Mouse (Mus musculus) forebrain, embryonic 16.5 days (tissue): ENCODE data around the gene Il6st. TPM values are rescaled to one million over a fixed set of nuclear protein-coding genes. Genes with fewer than 3 reads are reported as not detected.

Experiments used
- ATAC-seq: fragments of 200-750 bp; cut with Nextera tagmentation; 2 replicates; pipeline ENCODE4 v1.8.0; 2017; ENCODE audit warnings: mild to moderate bottlenecking, moderate library complexity
- H3K27ac ChIP-seq: fragments of 300-500 bp; sonication (generic); 2 replicates; pipeline ENCODE4 v1.5.1; 2014; ENCODE audit warnings: low read length, control low read depth
- H3K27me3 ChIP-seq: fragments of 300-500 bp; sonication (generic); replicated peaks from 2 replicates; pipeline ENCODE4 v1.6.1; 2014; ENCODE audit warnings: low read length; ENCODE audit not compliant: control insufficient read depth, insufficient read depth
- H3K36me3 ChIP-seq: fragments of 300-500 bp; sonication (generic); 2 replicates; pipeline ENCODE4 v1.6.1; 2014; ENCODE audit not compliant: control insufficient read depth, insufficient read depth
- H3K4me1 ChIP-seq: fragments of 300-500 bp; sonication (generic); replicated peaks from 2 replicates; pipeline ENCODE4 v1.6.1; 2014; ENCODE audit warnings: low read length; ENCODE audit not compliant: control insufficient read depth, insufficient read depth
- H3K4me2 ChIP-seq: fragments of 300-500 bp; sonication (generic); 2 replicates; pipeline ENCODE4 v1.6.1; 2014; ENCODE audit warnings: mild to moderate bottlenecking, low read length, control low read depth
- H3K4me3 ChIP-seq: fragments of 300-500 bp; sonication (generic); replicated peaks from 2 replicates; pipeline ENCODE4 v1.5.1; 2014; ENCODE audit warnings: mild to moderate bottlenecking, low read length, control low read depth
- H3K9ac ChIP-seq: fragments of 300-500 bp; sonication (generic); replicated peaks from 2 replicates; pipeline ENCODE4 v1.6.1; 2014; ENCODE audit warnings: low read depth, low read length, control low read depth
- H3K9me3 ChIP-seq: fragments of 300-500 bp; sonication (generic); 2 replicates; pipeline ENCODE4 v1.6.1; 2016; ENCODE audit warnings: low read length; ENCODE audit not compliant: control insufficient read depth
- WGBS: fragments of 180-500 bp; shearing (Covaris S2); extraction: QIAGEN DNeasy Blood & Tissue Kit; methylation state at CpG from one replicate; pipeline ENCODE4 v1.1.7; 2014; 5-methylcytosine and 5-hydroxymethylcytosine counted together
- polyA plus RNA-seq: library from polyadenylated mRNA; unstranded; fragments of >200 nt; fragmentation: Nextera tagmentation; extraction: Ambion mirVana; gene quantifications from 2 replicates; pipeline ENCODE4 v1.2.1, GENCODE M21; 2015

Il6st gene
- polyA plus RNA-seq, 1 experiment from 2014 or later: 15.0 TPM

DNA sequence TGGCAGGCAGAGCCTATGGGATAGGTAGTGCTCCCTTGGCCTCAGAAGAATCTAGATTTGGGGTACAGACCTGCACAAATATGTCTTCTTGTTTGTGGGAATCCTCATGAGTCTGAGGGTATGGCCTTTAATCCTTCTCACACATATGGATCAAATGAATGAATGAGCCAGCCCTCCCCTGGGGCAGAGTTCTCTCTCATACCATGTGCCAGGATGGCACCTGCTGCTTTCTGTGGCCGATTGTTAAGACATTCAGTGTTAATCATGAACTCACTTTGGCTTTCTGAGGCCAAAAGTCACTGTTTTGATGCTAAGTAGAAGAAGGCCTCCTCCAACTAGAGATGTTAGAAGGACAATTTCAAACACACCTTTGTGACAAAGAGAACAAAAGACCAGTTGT, 63.3 kb downstream of the Il6st start:
- ATAC-seq: no peak
- H3K36me3 ChIP-seq: no peaks in the 10 kb centered on the region
- WGBS: 40% methylated on average over 1 of the region's 1 CpGs

DNA sequence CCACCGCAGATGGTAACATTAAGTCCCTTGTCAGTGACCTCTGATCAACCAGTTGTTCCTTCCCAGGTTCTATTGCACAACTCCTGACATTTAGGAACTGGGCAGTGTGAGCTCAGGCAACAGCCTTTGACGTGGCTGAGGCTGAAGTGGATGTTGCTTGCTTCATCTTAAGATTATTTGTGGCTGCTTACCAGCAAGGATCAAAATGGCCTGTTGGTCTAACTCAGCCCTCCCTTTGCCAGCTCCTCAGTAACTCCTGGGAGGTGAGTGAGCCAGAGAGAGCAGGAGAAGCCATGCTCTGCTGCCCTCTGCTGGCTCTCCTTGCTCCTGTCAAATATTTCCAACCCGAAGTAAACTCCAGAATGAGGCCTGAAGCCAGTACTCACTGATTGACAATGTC, 66.0 kb downstream of the Il6st start:
- Histone ChIP-seq H3K4me1 (no peaks in the 10 kb centered on the region), H3K4me2 (no peak overlapping the region), H3K36me3 (no peaks in the 10 kb centered on the region), H3K27ac (no peak overlapping the region), H3K4me3 (no peak overlapping the region), H3K9ac (no peak overlapping the region), H3K9me3 (no peaks in the 10 kb centered on the region), H3K27me3 (no peaks in the 10 kb centered on the region)
- peak; percentile 65 for ATAC-seq
- 40% methylated on average over 3 of the region's 3 CpGs for WGBS

More for the DNA sequence above, 63.3 kb downstream of the Il6st start:
- H3K4me1 ChIP-seq: no peaks in the 10 kb centered on the region
- H3K4me3 ChIP-seq: no peak overlapping the region
- H3K27me3 ChIP-seq: no peaks in the 10 kb centered on the region
- no peaks in the 10 kb centered on the region for H3K9me3 ChIP-seq
- no peak overlapping the region for H3K4me2 ChIP-seq
- H3K27ac ChIP-seq: no peak overlapping the region
- H3K9ac ChIP-seq: no peak overlapping the region

DNA sequence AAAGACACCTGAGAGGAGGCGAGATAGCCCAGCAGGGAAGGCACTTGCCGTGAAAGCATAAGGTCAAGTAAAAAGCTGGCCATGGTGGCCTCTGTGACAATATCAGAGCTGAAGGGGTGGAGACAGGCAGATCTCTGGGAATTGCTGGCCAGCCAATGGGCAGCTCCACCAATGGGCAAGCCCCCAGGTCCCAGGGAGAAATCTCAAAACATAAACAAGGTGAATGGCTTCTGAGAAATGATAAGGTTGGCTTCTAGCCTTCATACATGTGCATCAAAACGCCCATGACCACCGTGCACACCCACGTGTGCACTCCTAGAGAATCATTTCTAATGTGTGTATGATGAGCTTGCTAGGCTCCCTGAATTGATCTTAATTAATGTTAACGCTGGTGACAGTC, 68.4 kb downstream of the Il6st start:
- Histone ChIP-seq H3K9me3 (no peaks in the 10 kb centered on the region), H3K36me3 (no peaks in the 10 kb centered on the region), H3K27me3 (no peaks in the 10 kb centered on the region), H3K4me1 (no peaks in the 10 kb centered on the region), H3K4me3 (no peak overlapping the region), H3K4me2 (no peak overlapping the region), H3K9ac (no peak overlapping the region), H3K27ac (no peak overlapping the region)
- 86% methylated on average over 6 of the region's 6 CpGs for WGBS
- ATAC-seq: no peak

DNA sequence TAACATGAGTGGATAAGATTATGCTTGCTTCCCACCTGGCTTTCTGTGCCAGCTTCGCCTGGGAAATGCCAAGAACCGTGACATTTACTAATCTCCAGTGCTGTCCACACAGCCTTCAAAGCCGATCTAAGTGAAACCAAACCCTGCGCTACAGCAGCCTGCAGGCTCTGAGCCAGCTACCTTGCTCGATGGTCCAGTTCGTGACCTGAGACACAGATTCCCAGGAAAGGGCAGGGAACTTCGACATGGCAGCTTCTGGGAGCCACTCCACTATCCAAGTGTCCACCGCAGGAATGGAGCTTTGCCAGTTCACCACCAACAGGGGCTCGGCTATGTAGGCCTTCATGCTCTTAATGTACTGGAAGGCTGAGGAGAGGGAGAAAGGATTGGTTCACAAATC, 69.7 kb downstream of the Il6st start:
- 78% methylated on average over 9 of the region's 9 CpGs for WGBS

DNA sequence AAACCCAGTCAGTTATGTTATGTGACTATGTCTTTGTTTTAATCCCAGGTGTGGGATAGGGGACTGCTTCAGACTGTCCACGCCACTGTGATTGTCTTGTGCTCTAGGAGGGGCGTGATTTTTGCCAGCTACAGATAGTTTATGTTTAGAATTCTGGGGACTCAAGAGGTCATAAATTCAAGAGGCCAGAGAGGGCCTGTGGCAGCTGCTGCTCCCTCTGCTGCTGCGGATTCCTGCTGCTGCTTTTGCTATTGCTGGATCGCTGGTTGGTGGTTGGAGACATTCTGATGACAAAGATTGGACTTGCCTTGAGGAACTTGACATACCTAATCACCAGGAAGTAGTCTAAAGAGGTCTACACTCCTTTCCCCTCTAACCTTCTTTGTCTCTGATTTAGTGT, 72.7 kb downstream of the Il6st start:
- H3K27me3 ChIP-seq: no peaks in the 10 kb centered on the region
- H3K36me3 ChIP-seq: no peaks in the 10 kb centered on the region
- no peaks in the 10 kb centered on the region for H3K4me1 ChIP-seq
- H3K4me3 ChIP-seq: no peak overlapping the region
- 86% methylated on average over 4 of the region's 4 CpGs for WGBS
- H3K4me2 ChIP-seq: no peak overlapping the region
- H3K9me3 ChIP-seq: no peaks in the 10 kb centered on the region
- H3K9ac ChIP-seq: no peak overlapping the region
- no peak for ATAC-seq
- H3K27ac ChIP-seq: no peak overlapping the region

More for the DNA sequence above, 69.7 kb downstream of the Il6st start:
- no peaks in the 10 kb centered on the region for H3K36me3 ChIP-seq
- H3K4me2 ChIP-seq: no peak overlapping the region
- H3K4me3 ChIP-seq: no peak overlapping the region
- no peak overlapping the region for H3K9ac ChIP-seq
- H3K9me3 ChIP-seq: no peaks in the 10 kb centered on the region
- no peak overlapping the region for H3K27ac ChIP-seq
- H3K4me1 ChIP-seq: no peaks in the 10 kb centered on the region
- H3K27me3 ChIP-seq: no peaks in the 10 kb centered on the region
- ATAC-seq: no peak

DNA sequence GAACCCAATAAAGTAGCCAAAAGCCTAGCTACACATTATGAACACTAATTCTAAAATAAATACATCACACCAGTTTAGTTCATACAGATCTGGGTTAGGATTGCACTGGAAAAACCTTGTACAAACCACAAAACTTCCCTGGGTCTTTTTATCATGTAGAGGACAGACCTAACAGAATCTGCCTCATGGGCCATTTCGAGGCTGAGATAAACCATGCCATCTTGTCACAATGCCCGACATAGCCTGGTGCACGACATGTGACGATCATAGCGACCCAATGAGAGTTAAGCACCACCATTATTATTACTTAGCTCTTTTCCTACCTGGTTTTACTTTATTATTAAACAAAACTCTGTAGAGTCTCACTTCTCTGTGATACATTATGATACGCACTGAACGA, 73.2 kb downstream of the Il6st start:
- Histone ChIP-seq H3K36me3 (no peaks in the 10 kb centered on the region), H3K27ac (no peak overlapping the region), H3K4me3 (no peak overlapping the region), H3K9ac (no peak overlapping the region), H3K27me3 (no peaks in the 10 kb centered on the region), H3K4me2 (no peak overlapping the region), H3K9me3 (no peaks in the 10 kb centered on the region), H3K4me1 (no peaks in the 10 kb centered on the region)
- 93% methylated on average over 7 of the region's 7 CpGs for WGBS
- no peak for ATAC-seq

DNA sequence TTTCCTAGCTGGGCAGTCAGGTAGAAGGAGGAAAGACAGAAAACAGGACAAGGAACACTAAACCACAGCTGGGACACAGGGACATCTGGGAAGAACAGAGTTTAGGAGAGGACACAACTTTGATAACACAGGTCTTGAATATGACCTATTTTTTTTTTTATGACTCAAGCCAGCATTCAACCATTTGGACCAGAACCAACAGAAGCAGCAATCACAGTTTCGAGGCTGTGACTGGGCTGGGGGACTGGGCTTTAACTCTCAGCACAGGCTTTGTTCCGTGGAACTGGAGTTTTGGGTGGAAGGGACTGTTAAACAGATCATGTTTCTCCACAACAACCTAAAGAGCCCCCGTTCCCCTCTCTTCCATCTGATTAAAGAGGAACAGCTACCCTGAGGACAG, 76.7 kb downstream of the Il6st start:
- Histone ChIP-seq H3K27me3 (no peaks in the 10 kb centered on the region), H3K4me3 (no peak overlapping the region), H3K9me3 (no peaks in the 10 kb centered on the region), H3K36me3 (no peaks in the 10 kb centered on the region), H3K4me2 (no peak overlapping the region), H3K27ac (no peak overlapping the region), H3K4me1 (no peaks in the 10 kb centered on the region), H3K9ac (no peak overlapping the region)
- WGBS: 72% methylated on average over 3 of the region's 3 CpGs
- ATAC-seq: no peak

DNA sequence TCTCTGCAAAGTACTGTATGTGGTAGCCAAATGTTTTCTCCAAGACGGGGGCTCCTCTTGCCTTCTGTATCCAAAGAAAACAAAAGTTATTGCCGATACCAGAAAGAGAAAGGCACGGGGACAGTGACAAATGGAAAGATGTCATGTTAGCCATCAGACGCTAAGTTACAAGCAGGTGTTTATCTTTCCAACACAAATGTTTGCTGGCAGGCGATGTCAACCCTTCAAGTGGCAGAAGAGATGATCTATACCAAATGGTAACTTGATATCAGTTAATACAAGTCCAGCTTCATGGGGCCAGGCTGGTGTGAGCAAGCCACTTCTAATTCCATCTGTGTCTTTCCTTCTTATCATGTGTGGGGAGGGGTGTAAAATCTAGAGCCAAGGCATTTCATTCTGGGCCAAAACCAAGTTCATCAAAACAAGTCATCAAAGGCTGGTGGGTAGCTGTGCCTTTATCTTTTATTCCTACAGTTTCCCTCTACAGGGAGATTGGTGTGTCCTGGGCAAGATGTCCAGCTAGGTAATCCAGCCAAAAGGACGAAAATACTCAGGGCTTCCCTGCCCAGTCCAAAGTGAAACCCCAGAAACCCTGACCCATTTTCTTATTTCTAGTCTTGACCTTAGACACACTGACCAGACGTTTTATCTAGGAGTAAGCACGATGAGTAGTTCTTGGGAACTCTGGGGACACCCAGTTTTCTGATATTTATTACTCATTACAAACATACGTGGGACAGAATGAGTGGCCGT, 77.5 kb downstream of the Il6st start:
- no peaks in the 10 kb centered on the region for H3K9me3 ChIP-seq
- WGBS: 84% methylated on average over 10 of the region's 10 CpGs
- H3K4me1 ChIP-seq: no peaks in the 10 kb centered on the region
- H3K9ac ChIP-seq: no peak overlapping the region
- no peaks in the 10 kb centered on the region for H3K36me3 ChIP-seq
- no peak overlapping the region for H3K4me2 ChIP-seq
- H3K4me3 ChIP-seq: no peak overlapping the region
- no peak overlapping the region for H3K27ac ChIP-seq
- no peaks in the 10 kb centered on the region for H3K27me3 ChIP-seq
- no peak for ATAC-seq

DNA sequence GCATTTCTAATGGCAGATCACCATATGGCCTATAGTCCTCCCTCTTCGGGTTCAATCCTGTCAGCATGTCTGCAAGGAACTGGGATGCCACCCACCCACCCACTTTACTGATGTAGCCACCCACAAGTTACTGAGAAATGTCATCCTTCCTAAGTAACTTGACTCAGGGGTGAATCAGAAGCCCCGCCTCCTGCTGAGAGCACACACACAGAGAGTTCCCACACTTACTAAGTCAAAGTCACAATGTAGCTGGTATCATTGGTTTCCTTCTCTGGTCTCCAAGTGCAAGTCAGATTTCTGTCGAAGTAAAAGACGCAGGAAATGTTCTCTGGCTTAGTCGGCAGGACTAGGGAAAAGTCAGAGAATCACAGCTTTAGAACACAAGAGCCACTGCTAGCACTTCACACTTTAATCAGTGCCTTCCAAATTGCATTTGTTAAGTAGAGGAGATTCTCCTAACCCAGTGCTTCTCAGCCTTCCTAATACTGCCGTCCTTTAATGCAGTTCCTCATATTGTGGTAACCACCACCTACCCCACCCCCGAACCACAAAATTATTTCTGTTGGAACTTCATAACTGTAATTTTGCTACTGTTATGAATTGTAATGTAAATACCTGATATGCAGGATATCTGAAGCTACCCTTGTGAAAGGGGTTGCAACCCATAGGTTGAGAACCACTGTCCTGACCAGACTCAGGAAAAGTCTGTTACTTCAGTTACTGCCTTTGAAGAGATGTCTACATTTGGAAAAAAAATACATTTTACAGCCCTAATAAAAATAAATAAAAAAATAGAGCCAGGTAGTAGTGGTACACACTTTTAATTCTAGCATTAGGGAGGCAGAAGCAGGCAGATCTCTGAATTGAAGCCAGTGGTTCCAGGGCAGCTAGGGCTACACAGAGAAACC, 88.0 kb downstream of the Il6st start:
- no peak overlapping the region for H3K4me2 ChIP-seq
- WGBS: 89% methylated on average over 7 of the region's 7 CpGs
- H3K27me3 ChIP-seq: no peaks in the 10 kb centered on the region
- no peak overlapping the region for H3K9ac ChIP-seq
- no peak overlapping the region for H3K4me3 ChIP-seq
- ATAC-seq: no peak
- no peaks in the 10 kb centered on the region for H3K36me3 ChIP-seq
- H3K27ac ChIP-seq: no peak overlapping the region
- no peaks in the 10 kb centered on the region for H3K4me1 ChIP-seq
- H3K9me3 ChIP-seq: no peaks in the 10 kb centered on the region
